Mouse (Mus musculus) liver, adult 2 months (tissue): Measurements from ENCODE around the gene Gpr18. TPM values are rescaled to one million over a fixed set of nuclear protein-coding genes. Genes with fewer than 3 reads are reported as not detected.

Experiments used
- DNase-seq: peaks from one replicate; pipeline ENCODE4 v3.0.0-alpha.2; 2011; ENCODE audit warnings: low read depth, low spot score; ENCODE audit errors: extremely low read depth
- H3K27ac ChIP-seq: fragments of 200-500 bp; replicated peaks from 2 replicates; pipeline ENCODE4 v1.5.1; 2012; ENCODE audit warnings: low read depth, mild to moderate bottlenecking, control low read depth, inconsistent platforms, low read length; ENCODE audit not compliant: insufficient read depth
- H3K27me3 ChIP-seq: fragments of 200-500 bp; 2 replicates; pipeline ENCODE4 v1.6.1; 2012; ENCODE audit warnings: mild to moderate bottlenecking, moderate library complexity, low read length, inconsistent platforms; ENCODE audit not compliant: control insufficient read depth, insufficient read depth
- H3K36me3 ChIP-seq: fragments of 200-500 bp; 2 replicates; pipeline ENCODE4 v1.6.1; 2012; ENCODE audit warnings: low read length, inconsistent platforms; ENCODE audit not compliant: control insufficient read depth, insufficient read depth
- H3K4me1 ChIP-seq: fragments of 200-500 bp; 2 replicates; pipeline ENCODE4 v1.6.1; 2011; ENCODE audit warnings: low read length; ENCODE audit not compliant: control insufficient read depth, insufficient read depth
- H3K4me3 ChIP-seq: fragments of 200-500 bp; 2 replicates; pipeline ENCODE4 v1.5.1; 2011; ENCODE audit warnings: low read depth, mild to moderate bottlenecking, control low read depth, low read length, moderate library complexity; ENCODE audit not compliant: insufficient read depth
- H3K79me2 ChIP-seq: fragments of 200-500 bp; 2 replicates; pipeline ENCODE4 v1.6.1; 2012; ENCODE audit warnings: inconsistent platforms, mild to moderate bottlenecking, low read length, moderate library complexity; ENCODE audit not compliant: control insufficient read depth, insufficient read depth
- H3K9ac ChIP-seq: fragments of 200-500 bp; 2 replicates; pipeline ENCODE4 v1.6.1; 2012; ENCODE audit warnings: low read depth, mild to moderate bottlenecking, control low read depth, inconsistent platforms, low read length
- CTCF ChIP-seq: fragments of 200-500 bp; IDR thresholded peaks from 2 replicates; pipeline ENCODE4 v1.5.1; 2011; ENCODE audit warnings: low read depth, low read length, control low read depth
- POLR2A ChIP-seq: fragments of 200-500 bp; IDR thresholded peaks from 2 replicates; pipeline ENCODE4 v1.6.1; 2011; ENCODE audit warnings: low read length, control low read depth; ENCODE audit not compliant: insufficient read depth; ENCODE audit errors: extremely low read depth
- WGBS: fragments of 180-500 bp; shearing (Covaris S2); methylation state at CpG from one replicate; pipeline ENCODE4 v1.1.7; 2018; 5-methylcytosine and 5-hydroxymethylcytosine counted together
- polyA plus RNA-seq: library from polyadenylated mRNA; depleted of rRNA; stranded (reverse); fragments of >200 nt; gene quantifications from 2 replicates; pipeline ENCODE4 v1.2.3, GENCODE M21; 2012
- total RNA-seq: library from RNA; depleted of rRNA; stranded (reverse); fragments of >200 nt; gene quantifications from 2 replicates; pipeline ENCODE4 v1.2.3, GENCODE M21; 2014

Gene Gpr18
- total and polyA plus RNA-seq, 2 experiments: 0.37 to 0.93 TPM

- peaks cover 5% of the 10 kb centered on the region; the same call in 1 of the 2 replicates for H3K4me1 ChIP-seq
- WGBS: 76% methylated on average over 3 of the region's 3 CpGs
- no peak overlapping the region for H3K9ac ChIP-seq
- no peaks in the 10 kb centered on the region for H3K36me3 ChIP-seq
- no peak overlapping the region for H3K27ac ChIP-seq
- no peak overlapping the region for H3K4me3 ChIP-seq
- TF ChIP-seq POLR2A: no peak
- TF ChIP-seq CTCF: no peak
- no peaks in the 10 kb centered on the region for H3K27me3 ChIP-seq
- H3K79me2 ChIP-seq: no peaks in the 10 kb centered on the region; the same call in 1 of the 2 replicates
- no peak for DNase-seq
Measured at GRCm38 (mm10) chr14:121947966-121948365, 32.4 kb upstream of the Gpr18 start.

GRCm38 (mm10) chr14:121947201-121947760, 31.7 kb upstream of the Gpr18 start:
- H3K27ac ChIP-seq: no peak overlapping the region
- H3K36me3 ChIP-seq: no peaks in the 10 kb centered on the region
- peaks cover 5% of the 10 kb centered on the region; the same call in 1 of the 2 replicates for H3K4me1 ChIP-seq
- H3K4me3 ChIP-seq: no peak overlapping the region
- WGBS: 89% methylated on average over 8 of the region's 8 CpGs
- no peaks in the 10 kb centered on the region for H3K27me3 ChIP-seq
- DNase-seq: no peak
- no peaks in the 10 kb centered on the region; the same call in 1 of the 2 replicates for H3K79me2 ChIP-seq
- TF ChIP-seq CTCF: no peak
- no peak for TF ChIP-seq POLR2A
- no peak overlapping the region for H3K9ac ChIP-seq

GRCm38 (mm10) chr14:121946728-121947127, 31.1 kb upstream of the Gpr18 start:
- Histone ChIP-seq H3K4me3 (no peak overlapping the region), H3K27ac (no peak overlapping the region), H3K27me3 (no peaks in the 10 kb centered on the region), H3K36me3 (no peaks in the 10 kb centered on the region), H3K9ac (no peak overlapping the region), H3K4me1 (peaks cover 4% of the 10 kb centered on the region; the same call in 1 of the 2 replicates), H3K79me2 (no peaks in the 10 kb centered on the region; the same call in 1 of the 2 replicates)
- 87% methylated on average over 8 of the region's 8 CpGs for WGBS
- no peak for TF ChIP-seq CTCF
- TF ChIP-seq POLR2A: no peak
- no peak for DNase-seq

GRCm38 (mm10) chr14:121946131-121946530, 30.6 kb upstream of the Gpr18 start:
- no peaks in the 10 kb centered on the region for H3K4me1 ChIP-seq
- 75% methylated on average over 5 of the region's 5 CpGs for WGBS
- no peaks in the 10 kb centered on the region for H3K27me3 ChIP-seq
- H3K4me3 ChIP-seq: no peak overlapping the region
- H3K79me2 ChIP-seq: no peaks in the 10 kb centered on the region; the same call in 1 of the 2 replicates
- no peak overlapping the region for H3K9ac ChIP-seq
- no peak for DNase-seq
- H3K36me3 ChIP-seq: no peaks in the 10 kb centered on the region
- TF ChIP-seq CTCF: no peak
- no peak for TF ChIP-seq POLR2A
- H3K27ac ChIP-seq: no peak overlapping the region

DNA sequence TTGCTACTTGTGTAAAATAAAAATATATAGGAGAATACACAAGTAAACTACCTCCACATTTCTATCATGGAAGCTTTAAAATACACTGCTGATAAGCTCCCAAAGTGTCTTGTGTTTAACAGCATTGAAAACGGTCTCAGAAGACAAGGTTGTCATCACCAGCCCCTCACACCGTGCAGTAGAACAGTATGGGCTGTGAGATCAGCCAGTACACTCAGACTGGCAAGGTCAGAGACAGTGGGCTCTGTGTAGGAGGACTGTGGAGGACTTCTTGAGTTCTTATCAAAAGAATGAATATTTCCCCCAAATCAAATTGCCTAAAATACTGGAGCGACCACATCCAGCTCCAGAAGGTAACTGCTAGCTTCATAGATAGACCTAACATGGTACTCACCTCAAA, 24.0 kb upstream of the Gpr18 start:
- no peaks in the 10 kb centered on the region for H3K36me3 ChIP-seq
- H3K4me1 ChIP-seq: no peaks in the 10 kb centered on the region
- no peaks in the 10 kb centered on the region for H3K27me3 ChIP-seq
- TF ChIP-seq CTCF (no peak), POLR2A (no peak)
- H3K27ac ChIP-seq: no peak overlapping the region
- WGBS: 93% methylated on average over 3 of the region's 3 CpGs
- no peaks in the 10 kb centered on the region; the same call in 1 of the 2 replicates for H3K79me2 ChIP-seq
- DNase-seq: no peak
- no peak overlapping the region for H3K9ac ChIP-seq
- H3K4me3 ChIP-seq: no peak overlapping the region
